Mouse (Mus musculus) hindbrain, embryonic 12.5 days (tissue): ENCODE data around the gene Bend3. TPM values are rescaled to one million over a fixed set of nuclear protein-coding genes. Genes with fewer than 3 reads are reported as not detected.

ENCODE experiments used
- ATAC-seq: fragments of 200-750 bp; cut with Nextera tagmentation; 2 replicates; pipeline ENCODE4 v1.8.0; 2017; ENCODE audit warnings: moderate TSS enrichment; ENCODE audit not compliant: low FRiP score
- H3K27ac ChIP-seq: fragments of 300-500 bp; sonication (generic); 2 replicates; pipeline ENCODE4 v1.5.1; 2016; ENCODE audit warnings: mild to moderate bottlenecking
- H3K27me3 ChIP-seq: fragments of 300-500 bp; sonication (generic); 2 replicates; pipeline ENCODE4 v1.6.1; 2016; ENCODE audit warnings: mild to moderate bottlenecking
- H3K36me3 ChIP-seq: fragments of 300-500 bp; sonication (generic); 2 replicates; pipeline ENCODE4 v1.6.1; 2016; ENCODE audit warnings: mild to moderate bottlenecking
- H3K4me1 ChIP-seq: fragments of 300-500 bp; sonication (generic); 2 replicates; pipeline ENCODE4 v1.6.1; 2016
- H3K4me2 ChIP-seq: fragments of 300-500 bp; sonication (generic); replicated peaks from 2 replicates; pipeline ENCODE4 v1.6.1; 2016; ENCODE audit warnings: mild to moderate bottlenecking
- H3K4me3 ChIP-seq: fragments of 300-500 bp; sonication (generic); 2 replicates; pipeline ENCODE4 v1.5.1; 2016; ENCODE audit warnings: mild to moderate bottlenecking
- H3K9ac ChIP-seq: fragments of 300-500 bp; sonication (generic); 2 replicates; pipeline ENCODE4 v1.6.1; 2016; ENCODE audit warnings: mild to moderate bottlenecking, moderate library complexity
- H3K9me3 ChIP-seq: fragments of 300-500 bp; sonication (generic); replicated peaks from 2 replicates; pipeline ENCODE4 v1.6.1; 2016; ENCODE audit warnings: mild to moderate bottlenecking
- WGBS: fragments of 180-500 bp; shearing (Covaris S2); methylation state at CpG from one replicate; pipeline ENCODE4 v1.1.7; 2016; 5-methylcytosine and 5-hydroxymethylcytosine counted together
- polyA plus RNA-seq: library from polyadenylated mRNA; unstranded; fragments of >200 nt; fragmentation: Nextera tagmentation; extraction: Ambion mirVana; gene quantifications from 2 replicates; pipeline ENCODE4 v1.2.1, GENCODE M21; 2016

Gene Bend3
- polyA plus RNA-seq, 1 experiment from 2014 or later: 6.7 TPM

DNA sequence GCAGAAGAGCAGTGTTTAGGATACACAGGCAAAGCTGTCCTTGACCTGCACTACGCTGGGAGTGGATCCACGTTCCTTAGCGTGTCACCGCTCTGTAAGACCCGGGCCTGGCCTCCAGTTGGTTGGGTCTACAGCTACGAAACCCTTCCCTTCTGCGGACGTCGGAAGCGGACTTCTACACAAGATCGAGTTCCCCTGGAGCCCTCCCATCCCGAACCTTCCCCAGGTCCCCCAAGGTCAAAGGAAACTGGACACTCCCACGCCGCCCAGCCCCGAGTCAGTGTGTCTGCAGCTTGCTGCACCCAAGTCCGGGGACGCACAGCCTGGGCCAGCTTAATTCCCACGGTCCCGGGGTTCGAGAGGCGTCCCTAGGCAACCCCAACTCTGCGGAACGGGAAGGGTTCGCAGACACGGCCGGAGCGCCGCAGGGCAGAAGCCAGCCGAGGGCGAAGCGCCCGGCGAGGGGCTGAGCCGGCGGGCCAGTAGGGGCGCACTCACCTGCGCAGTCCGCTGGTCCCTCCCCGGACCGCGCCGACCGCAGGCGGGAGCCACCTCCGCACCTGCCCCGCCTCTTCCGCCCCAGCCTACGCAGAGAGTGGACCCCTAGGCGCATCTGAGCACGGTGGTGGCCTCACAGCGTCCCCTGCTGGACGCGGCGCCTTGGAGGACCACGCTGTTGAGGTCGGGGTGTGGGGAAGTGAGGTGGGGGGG is 62.0 kb downstream of the Bend3 start, which contains the start of gene 1700021F05Rik:
TSS of gene 1700021F05Rik (minus strand) at position 553 of the 711 bp plus-strand sequence.
- Histone ChIP-seq H3K27me3 (no peaks in the 10 kb centered on the region), H3K4me1 (peaks cover 14% of the 10 kb centered on the region), H3K4me3 (peak within 1 kb of the TSS; percentile 85), H3K9me3 (no peaks in the 10 kb centered on the region), H3K36me3 (peaks cover 9% of the 10 kb centered on the region), H3K27ac (peak within 1 kb of the TSS; percentile 45; the same call in 1 of the 2 replicates), H3K9ac (peak within 1 kb of the TSS; percentile 94), H3K4me2 (peak within 1 kb of the TSS; percentile 67)
- ATAC-seq: peak; percentile 100
- under 1% methylated on average over 52 of the region's 56 CpGs for WGBS

DNA sequence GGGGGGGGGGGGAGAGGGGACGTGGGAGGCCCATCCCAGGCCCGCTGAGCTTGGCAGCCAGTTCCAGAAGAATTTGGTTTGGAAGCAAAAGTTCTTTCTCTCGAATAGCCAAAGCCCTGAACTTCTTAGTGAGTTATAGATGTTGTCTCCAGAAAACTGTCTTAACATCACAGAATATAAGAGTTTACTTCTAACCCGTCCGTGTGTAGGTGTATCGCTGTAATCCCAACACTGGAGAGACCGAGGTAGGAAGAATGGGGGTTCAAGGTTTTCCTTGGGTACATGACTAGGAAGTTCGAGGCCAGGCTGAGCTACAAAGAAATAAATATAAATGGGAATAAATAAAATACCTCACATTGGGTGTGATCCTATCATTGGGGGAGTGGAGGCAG is 62.5 kb downstream of the Bend3 start:
- Histone ChIP-seq H3K27ac (no peak overlapping the region), H3K9ac (peak overlapping the region; percentile 94; the same call in 1 of the 2 replicates), H3K4me3 (peak overlapping the region; percentile 85), H3K9me3 (no peaks in the 10 kb centered on the region), H3K36me3 (peaks cover 4% of the 10 kb centered on the region), H3K4me2 (peak overlapping the region; percentile 67), H3K27me3 (no peaks in the 10 kb centered on the region), H3K4me1 (peaks cover 14% of the 10 kb centered on the region)
- ATAC-seq: peak; percentile 32; the same call in 1 of the 2 replicates
- WGBS: 49% methylated on average over 7 of the region's 8 CpGs

DNA sequence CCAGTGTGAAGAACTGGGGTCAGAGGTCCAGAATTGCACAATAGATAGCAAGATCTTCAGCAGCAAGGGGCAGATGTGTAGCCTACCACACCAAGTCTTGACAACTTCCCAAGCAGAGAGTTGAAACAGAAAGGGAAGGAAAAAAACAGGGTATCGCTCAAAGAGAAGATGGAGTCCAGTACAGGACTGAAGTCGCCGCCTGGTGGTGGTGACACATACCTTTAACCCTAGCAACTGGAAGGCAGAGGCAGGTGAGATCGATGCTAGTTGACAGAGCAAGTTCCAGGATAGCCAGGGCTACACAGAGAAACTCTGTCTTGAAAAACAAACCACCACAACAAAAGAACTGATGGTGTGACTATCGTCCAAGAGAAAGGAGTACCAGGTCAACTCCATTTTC is 70.8 kb downstream of the Bend3 start:
- no peaks in the 10 kb centered on the region for H3K36me3 ChIP-seq
- no peaks in the 10 kb centered on the region for H3K27me3 ChIP-seq
- H3K4me1 ChIP-seq: peaks cover 6% of the 10 kb centered on the region; the same call in 1 of the 2 replicates
- ATAC-seq: no peak
- H3K4me2 ChIP-seq: no peak overlapping the region
- no peak overlapping the region for H3K9ac ChIP-seq
- H3K4me3 ChIP-seq: no peak overlapping the region
- H3K9me3 ChIP-seq: no peaks in the 10 kb centered on the region
- no peak overlapping the region for H3K27ac ChIP-seq
- 57% methylated on average over 5 of the region's 5 CpGs for WGBS

DNA sequence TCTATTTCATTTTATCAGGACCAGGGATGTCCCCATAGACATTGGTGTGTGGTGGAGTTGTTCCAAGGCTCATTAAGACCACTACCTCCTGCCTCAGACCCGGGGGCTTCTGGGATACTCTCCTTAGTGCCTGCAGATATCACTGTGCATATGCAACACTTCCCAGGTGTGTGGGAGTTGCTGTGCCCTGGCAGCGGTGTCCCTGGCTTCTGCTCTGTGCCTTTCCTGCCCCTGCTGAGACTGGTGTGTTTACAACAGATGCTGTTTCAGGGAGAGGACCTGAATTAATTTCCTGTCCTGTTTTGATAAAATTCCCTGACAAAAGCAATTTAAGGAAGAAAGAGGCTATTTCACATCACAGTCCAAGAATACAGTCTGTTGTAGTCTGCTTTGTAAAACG is 72.3 kb downstream of the Bend3 start:
- Histone ChIP-seq H3K27ac (no peak overlapping the region), H3K4me3 (no peak overlapping the region), H3K4me2 (no peak overlapping the region), H3K4me1 (peaks cover 6% of the 10 kb centered on the region; the same call in 1 of the 2 replicates), H3K9ac (no peak overlapping the region), H3K36me3 (no peaks in the 10 kb centered on the region), H3K27me3 (no peaks in the 10 kb centered on the region), H3K9me3 (no peaks in the 10 kb centered on the region)
- whole genome bisulfite sequencing: 32% methylated on average over 3 of the region's 3 CpGs
- ATAC-seq: no peak

DNA sequence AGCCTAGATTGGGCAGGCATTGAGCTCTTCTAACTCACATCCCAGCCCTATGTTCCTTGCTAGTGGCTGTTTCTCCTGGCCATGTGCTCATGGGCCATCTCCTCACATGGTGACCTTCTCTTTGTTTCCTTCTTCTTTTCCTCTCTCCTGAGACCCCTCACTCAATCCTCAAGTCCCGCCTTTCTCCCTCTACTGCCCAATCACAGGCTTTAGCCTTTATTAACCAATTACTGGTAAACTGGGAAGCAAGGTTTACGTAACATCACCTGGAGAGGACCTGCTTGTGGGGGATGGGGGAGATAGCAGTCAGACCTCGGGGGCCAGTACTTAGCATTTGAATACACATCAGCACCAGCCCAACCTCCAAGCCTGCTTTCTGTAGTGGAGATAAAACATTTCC is 72.8 kb downstream of the Bend3 start:
- Histone ChIP-seq H3K27ac (no peak overlapping the region), H3K36me3 (no peaks in the 10 kb centered on the region), H3K27me3 (no peaks in the 10 kb centered on the region), H3K4me1 (peaks cover 6% of the 10 kb centered on the region; the same call in 1 of the 2 replicates), H3K4me3 (no peak overlapping the region), H3K9me3 (no peaks in the 10 kb centered on the region), H3K9ac (no peak overlapping the region), H3K4me2 (no peak overlapping the region)
- 29% methylated on average over 3 of the region's 3 CpGs for WGBS
- no peak for ATAC-seq

DNA sequence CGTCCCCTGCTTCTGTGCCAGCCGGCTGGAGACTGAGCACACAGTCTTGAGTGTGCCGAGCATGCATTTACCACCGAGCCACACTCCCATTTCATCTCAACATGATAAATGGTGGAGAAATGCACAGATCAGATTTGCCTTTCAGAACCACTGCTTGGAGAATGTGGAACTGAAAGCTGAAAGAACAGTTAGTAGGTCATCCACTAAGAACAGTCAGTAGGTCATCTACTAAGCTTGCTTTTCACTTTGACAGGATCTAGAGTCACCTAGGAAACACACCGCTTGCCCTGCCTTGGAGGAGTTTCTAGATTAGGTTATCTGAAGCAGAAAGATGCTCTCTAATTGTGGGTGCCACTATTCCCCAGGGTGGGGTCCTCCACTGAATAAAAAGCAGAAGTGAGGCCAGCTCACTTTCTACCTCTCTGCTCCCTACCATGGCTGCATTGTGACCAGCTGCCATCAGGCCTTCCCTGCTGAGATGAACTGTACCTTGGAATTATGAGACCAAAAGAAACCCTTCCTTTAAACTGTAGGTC is 79.1 kb downstream of the Bend3 start:
- WGBS: 92% methylated on average over 5 of the region's 5 CpGs
- H3K4me2 ChIP-seq: no peak overlapping the region
- no peaks in the 10 kb centered on the region for H3K4me1 ChIP-seq
- no peak overlapping the region for H3K9ac ChIP-seq
- no peak overlapping the region for H3K27ac ChIP-seq
- H3K27me3 ChIP-seq: no peaks in the 10 kb centered on the region
- no peaks in the 10 kb centered on the region for H3K9me3 ChIP-seq
- ATAC-seq: no peak
- H3K36me3 ChIP-seq: no peaks in the 10 kb centered on the region
- H3K4me3 ChIP-seq: no peak overlapping the region

DNA sequence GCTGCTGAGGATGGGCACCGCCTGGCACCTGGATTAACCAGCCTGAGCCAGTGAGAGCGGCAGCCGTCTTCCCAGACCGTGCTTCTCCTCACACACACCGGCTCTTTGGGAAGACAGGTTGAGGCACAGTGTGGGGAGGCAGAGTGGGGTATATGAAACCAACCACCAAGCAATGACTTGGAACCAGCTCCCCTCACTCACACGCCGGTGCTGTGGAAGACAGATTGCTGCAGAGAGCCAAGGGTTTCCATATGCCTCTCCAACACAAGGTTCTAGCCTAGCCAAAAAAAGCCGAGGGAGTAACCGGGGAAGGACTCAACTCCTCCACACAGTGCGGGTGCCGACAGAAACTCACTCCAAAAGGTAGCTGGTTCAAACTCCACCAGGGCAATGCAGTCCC is 80.7 kb downstream of the Bend3 start:
- no peaks in the 10 kb centered on the region for H3K27me3 ChIP-seq
- WGBS: 81% methylated on average over 11 of the region's 11 CpGs

DNA sequence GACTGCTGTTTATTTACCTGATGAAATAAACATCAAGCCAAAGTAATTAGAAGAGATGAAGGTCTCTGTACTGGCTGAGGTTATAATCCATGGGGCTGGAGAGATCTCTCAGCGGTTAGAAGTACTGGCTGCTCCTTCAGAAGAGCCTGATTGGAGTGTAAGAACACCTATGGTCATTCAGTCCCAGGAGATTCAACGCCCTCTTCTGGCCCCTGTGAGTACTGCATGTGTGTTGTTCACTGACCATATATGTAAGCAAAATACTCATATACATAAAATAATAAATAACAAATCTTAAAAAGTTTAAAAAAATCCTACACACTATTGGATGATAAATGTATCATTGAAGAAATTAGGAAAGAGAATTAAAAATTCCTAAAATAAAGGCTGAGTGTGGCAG is 82.1 kb downstream of the Bend3 start:
- no peaks in the 10 kb centered on the region for H3K4me1 ChIP-seq
- no peak overlapping the region for H3K4me2 ChIP-seq
- no peak overlapping the region for H3K9ac ChIP-seq
- no peaks in the 10 kb centered on the region for H3K9me3 ChIP-seq
- ATAC-seq: no peak
- no peak overlapping the region for H3K27ac ChIP-seq
- H3K4me3 ChIP-seq: no peak overlapping the region
- WGBS: 35% methylated on average over 2 of the region's 2 CpGs
- no peaks in the 10 kb centered on the region for H3K36me3 ChIP-seq
- H3K27me3 ChIP-seq: no peaks in the 10 kb centered on the region

More for the DNA sequence above, 80.7 kb downstream of the Bend3 start:
- no peaks in the 10 kb centered on the region for H3K36me3 ChIP-seq
- no peak overlapping the region for H3K27ac ChIP-seq
- no peak for ATAC-seq
- no peak overlapping the region for H3K4me3 ChIP-seq
- no peaks in the 10 kb centered on the region for H3K9me3 ChIP-seq
- H3K4me2 ChIP-seq: no peak overlapping the region
- H3K9ac ChIP-seq: no peak overlapping the region
- H3K4me1 ChIP-seq: no peaks in the 10 kb centered on the region

DNA sequence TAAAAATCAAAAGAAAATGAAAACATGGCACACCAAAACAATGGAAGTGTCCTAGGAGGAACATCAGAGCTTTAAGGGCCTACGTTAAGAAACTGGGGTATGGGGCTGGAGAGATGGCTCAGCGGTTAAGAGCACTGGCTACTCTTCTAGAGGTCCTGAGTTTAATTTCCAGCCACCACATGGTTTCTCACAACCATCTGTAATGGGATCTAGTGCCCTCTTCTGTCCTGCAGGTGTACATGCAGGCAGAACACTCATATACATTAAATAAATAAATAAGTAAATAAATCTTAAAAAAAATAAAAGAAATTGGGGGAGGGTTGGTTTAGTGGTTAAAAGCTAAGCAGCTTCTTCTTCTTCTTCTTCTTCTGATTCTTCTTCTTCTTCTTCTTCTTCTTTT is 82.7 kb downstream of the Bend3 start:
- Histone ChIP-seq H3K4me2 (no peak overlapping the region), H3K36me3 (no peaks in the 10 kb centered on the region), H3K27ac (no peak overlapping the region), H3K9me3 (no peaks in the 10 kb centered on the region), H3K9ac (no peak overlapping the region), H3K4me1 (no peaks in the 10 kb centered on the region), H3K4me3 (no peak overlapping the region), H3K27me3 (no peaks in the 10 kb centered on the region)
- WGBS: 93% methylated on average over 2 of the region's 2 CpGs
- no peak for ATAC-seq

Other genes starting within 250 kb of the Bend3 start
- 10.1 and 22.2 TPM in 2 replicates for gene Gm9803, start 45.3 kb downstream of the Bend3 start, polyA plus RNA-seq
- gene 1700021F05Rik, start 62.2 kb downstream of the Bend3 start, polyA plus RNA-seq: 53.7 and 65.4 TPM in 2 replicates
- gene Cd24a, start 99.5 kb downstream of the Bend3 start, polyA plus RNA-seq: 727 and 798 TPM in 2 replicates